Mouse (Mus musculus) midbrain, embryonic 16.5 days (tissue): ENCODE measurements around the gene Ncoa6. TPM values are rescaled to one million over a fixed set of nuclear protein-coding genes. Genes with fewer than 3 reads are reported as not detected.
"Not testable (repeated sequence)": the region's sequence is repeated elsewhere in the genome, so short reads cannot be mapped to it uniquely, and the experiment has no call there.

ENCODE experiments used
- ATAC-seq: fragments of 200-750 bp; cut with Nextera tagmentation; 2 replicates; pipeline ENCODE4 v1.8.0; 2017; ENCODE audit warnings: moderate TSS enrichment
- H3K27ac ChIP-seq: fragments of 300-500 bp; sonication (generic); 2 replicates; pipeline ENCODE4 v1.5.1; 2014; ENCODE audit warnings: mild to moderate bottlenecking, low read length, mixed read lengths
- H3K27me3 ChIP-seq: fragments of 300-500 bp; sonication (generic); 2 replicates; pipeline ENCODE4 v1.6.1; 2014; ENCODE audit warnings: low read depth, low read length, mixed read lengths; ENCODE audit not compliant: control insufficient read depth, insufficient read depth
- H3K36me3 ChIP-seq: fragments of 300-500 bp; sonication (generic); 2 replicates; pipeline ENCODE4 v1.6.1; 2014; ENCODE audit warnings: mild to moderate bottlenecking, low read length, moderate library complexity, mixed read lengths; ENCODE audit not compliant: control insufficient read depth, insufficient read depth
- H3K4me1 ChIP-seq: fragments of 300-500 bp; sonication (generic); 2 replicates; pipeline ENCODE4 v1.6.1; 2014; ENCODE audit warnings: mild to moderate bottlenecking, low read length, mixed read lengths; ENCODE audit not compliant: control insufficient read depth, insufficient read depth
- H3K4me2 ChIP-seq: fragments of 300-500 bp; sonication (generic); 2 replicates; pipeline ENCODE4 v1.6.1; 2014; ENCODE audit warnings: mild to moderate bottlenecking, low read length, mixed read lengths
- H3K4me3 ChIP-seq: fragments of 300-500 bp; sonication (generic); 2 replicates; pipeline ENCODE4 v1.5.1; 2014; ENCODE audit warnings: low read depth, mild to moderate bottlenecking, low read length, moderate library complexity, mixed read lengths
- H3K9ac ChIP-seq: fragments of 300-500 bp; sonication (generic); 2 replicates; pipeline ENCODE4 v1.6.1; 2014; ENCODE audit warnings: low read depth, low read length, mixed read lengths
- H3K9me3 ChIP-seq: fragments of 300-500 bp; sonication (generic); replicated peaks from 2 replicates; pipeline ENCODE4 v1.6.1; 2014; ENCODE audit warnings: mild to moderate bottlenecking, low read length, mixed read lengths; ENCODE audit not compliant: control insufficient read depth, poor library complexity, severe bottlenecking
- WGBS: fragments of 180-500 bp; shearing (Covaris S2); extraction: QIAGEN DNeasy Blood & Tissue Kit; methylation state at CpG from one replicate; pipeline ENCODE4 v1.1.7; 2014; 5-methylcytosine and 5-hydroxymethylcytosine counted together
- polyA plus RNA-seq: library from polyadenylated mRNA; unstranded; fragments of >200 nt; fragmentation: Nextera tagmentation; extraction: Ambion mirVana; gene quantifications from 2 replicates; pipeline ENCODE4 v1.2.1, GENCODE M21; 2015

The Ncoa6 gene
- polyA plus RNA-seq, 1 experiment from 2014 or later, result 22.7 TPM

DNA sequence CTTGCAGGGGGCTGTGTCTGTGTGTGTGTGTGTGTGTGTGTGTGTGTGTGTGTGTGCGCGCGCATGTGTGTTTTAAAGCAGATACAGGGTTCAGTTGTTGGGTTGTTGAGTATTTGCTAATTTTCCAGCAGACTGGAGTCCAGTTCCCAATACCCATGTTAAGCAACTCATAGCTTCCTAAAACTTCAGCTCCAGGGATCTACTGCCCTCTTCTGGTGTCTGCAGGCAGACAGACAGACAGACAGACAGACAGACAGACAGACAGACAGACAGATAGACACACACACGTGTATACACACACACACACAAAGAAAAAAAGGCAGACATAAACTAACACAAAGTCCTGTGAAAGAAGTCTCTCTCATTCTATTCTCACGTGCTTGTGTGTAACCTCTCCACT, 22.4 kb downstream of the Ncoa6 start:
- H3K4me3 ChIP-seq, result no peak overlapping the region
- 81% methylated on average over 5 of the region's 5 CpGs for WGBS
- no peak overlapping the region for H3K4me2 ChIP-seq
- no peak overlapping the region for H3K27ac ChIP-seq
- H3K9me3 ChIP-seq, result no peaks in the 10 kb centered on the region
- no peak overlapping the region for H3K9ac ChIP-seq
- no peaks in the 10 kb centered on the region for H3K27me3 ChIP-seq
- no peaks in the 10 kb centered on the region for H3K4me1 ChIP-seq
- H3K36me3 ChIP-seq, result no peaks in the 10 kb centered on the region; the same call in 1 of the 2 replicates
- ATAC-seq, result no peak

- not testable (repeated sequence) for H3K36me3 ChIP-seq, H3K9me3 ChIP-seq, ATAC-seq, H3K27me3 ChIP-seq, H3K4me2 ChIP-seq, H3K4me1 ChIP-seq, H3K27ac ChIP-seq, H3K9ac ChIP-seq, H3K4me3 ChIP-seq
- WGBS, result 97% methylated on average over 1 of the region's 1 CpGs
Observed at GRCm38 (mm10) chr2:155447906-155448305, 25.8 kb downstream of the Ncoa6 start.

DNA sequence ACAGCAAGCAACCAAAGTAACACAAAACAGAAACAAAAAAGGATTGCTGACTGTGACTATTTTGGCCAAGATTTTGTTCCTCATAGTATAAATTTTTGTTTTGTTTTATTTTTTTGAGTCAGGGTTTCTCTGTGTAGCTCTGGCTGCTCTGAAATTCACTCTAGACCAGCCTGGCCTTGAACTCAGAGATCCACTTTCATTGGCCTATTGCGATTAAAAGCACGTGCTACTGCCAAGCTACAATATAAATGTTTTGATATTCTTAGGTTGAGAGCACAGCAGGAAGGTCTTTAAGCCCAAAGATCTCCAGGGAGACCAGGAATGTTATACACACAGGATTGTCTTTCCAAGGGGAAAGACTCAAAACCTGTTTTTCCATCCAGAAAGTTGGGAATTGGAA, 30.2 kb downstream of the Ncoa6 start:
- Histone ChIP-seq H3K36me3 (no peaks in the 10 kb centered on the region), H3K27me3 (no peaks in the 10 kb centered on the region), H3K4me1 (no peaks in the 10 kb centered on the region), H3K27ac (no peak overlapping the region), H3K4me2 (no peak overlapping the region), H3K9me3 (no peaks in the 10 kb centered on the region), H3K4me3 (no peak overlapping the region), H3K9ac (no peak overlapping the region)
- 44% methylated on average over 2 of the region's 2 CpGs for WGBS
- ATAC-seq, result no peak

DNA sequence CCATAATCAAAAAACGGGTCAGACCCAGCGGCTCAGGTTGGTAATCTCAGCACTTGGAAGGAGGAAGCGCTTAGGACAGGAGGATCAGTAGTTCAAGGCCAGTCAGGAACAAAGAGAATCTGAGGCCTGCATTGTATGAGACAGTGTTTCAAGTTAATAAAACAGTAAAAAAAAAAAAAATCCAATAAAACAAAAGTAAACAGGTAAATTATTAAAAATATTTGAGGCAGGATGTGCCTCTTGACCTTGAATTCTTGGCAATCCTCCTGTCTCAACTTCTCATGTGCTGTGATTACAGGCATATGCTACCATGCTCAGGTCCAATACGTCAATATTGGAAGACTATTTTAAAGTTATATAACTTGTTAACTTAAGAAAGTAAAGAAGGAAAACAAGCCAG, 30.8 kb downstream of the Ncoa6 start:
- no peak for ATAC-seq
- Histone ChIP-seq H3K27ac (no peak overlapping the region), H3K4me2 (no peak overlapping the region), H3K36me3 (no peaks in the 10 kb centered on the region), H3K27me3 (no peaks in the 10 kb centered on the region), H3K9ac (no peak overlapping the region), H3K9me3 (no peaks in the 10 kb centered on the region), H3K4me3 (no peak overlapping the region), H3K4me1 (no peaks in the 10 kb centered on the region)
- WGBS, result 92% methylated on average over 4 of the region's 4 CpGs

- no peak overlapping the region for H3K4me3 ChIP-seq
- no peak overlapping the region for H3K4me2 ChIP-seq
- no peak for ATAC-seq
- H3K4me1 ChIP-seq, result no peaks in the 10 kb centered on the region
- no peaks in the 10 kb centered on the region for H3K9me3 ChIP-seq
- H3K27me3 ChIP-seq, result no peaks in the 10 kb centered on the region
- H3K9ac ChIP-seq, result no peak overlapping the region
- peaks cover 19% of the 10 kb centered on the region for H3K36me3 ChIP-seq
- no peak overlapping the region for H3K27ac ChIP-seq
Observed at GRCm38 (mm10) chr2:155436445-155436844, 37.2 kb downstream of the Ncoa6 start.

DNA sequence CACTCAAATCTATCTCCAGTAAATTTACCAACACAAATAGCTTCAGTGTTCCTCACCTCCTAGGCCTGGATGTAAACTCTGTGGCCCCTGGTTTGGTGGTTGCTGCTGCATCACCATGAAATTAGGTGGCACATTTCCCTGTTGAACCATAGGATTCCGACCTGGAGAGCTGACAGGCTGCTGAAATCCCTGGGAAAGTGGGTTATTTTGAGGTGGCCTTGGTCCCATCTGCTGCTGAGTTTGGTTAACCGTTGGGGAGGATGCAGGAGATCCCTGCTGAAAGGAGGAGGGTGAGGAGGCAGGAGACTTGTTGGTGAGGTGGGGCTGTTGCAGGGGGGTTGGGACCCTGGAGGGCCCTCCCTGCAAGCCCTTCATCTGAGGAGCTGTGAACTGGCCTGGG, 52.8 kb downstream of the Ncoa6 start:
- H3K4me2 ChIP-seq, result no peak overlapping the region
- H3K27ac ChIP-seq, result no peak overlapping the region
- peaks cover 12% of the 10 kb centered on the region; the same call in 1 of the 2 replicates for H3K36me3 ChIP-seq
- no peaks in the 10 kb centered on the region for H3K4me1 ChIP-seq
- no peaks in the 10 kb centered on the region for H3K27me3 ChIP-seq
- no peaks in the 10 kb centered on the region for H3K9me3 ChIP-seq
- H3K4me3 ChIP-seq, result no peak overlapping the region
- WGBS, result 90% methylated on average over 2 of the region's 2 CpGs
- H3K9ac ChIP-seq, result no peak overlapping the region
- no peak for ATAC-seq

GRCm38 (mm10) chr2:155404635-155405034, 69.1 kb downstream of the Ncoa6 start:
- no peaks in the 10 kb centered on the region for H3K9me3 ChIP-seq
- no peak overlapping the region for H3K27ac ChIP-seq
- peaks cover 40% of the 10 kb centered on the region for H3K36me3 ChIP-seq
- no peak overlapping the region for H3K4me2 ChIP-seq
- no peaks in the 10 kb centered on the region for H3K27me3 ChIP-seq
- H3K4me1 ChIP-seq, result no peaks in the 10 kb centered on the region
- H3K9ac ChIP-seq, result no peak overlapping the region
- H3K4me3 ChIP-seq, result no peak overlapping the region
- 98% methylated on average over 1 of the region's 1 CpGs for WGBS
- no peak for ATAC-seq

DNA sequence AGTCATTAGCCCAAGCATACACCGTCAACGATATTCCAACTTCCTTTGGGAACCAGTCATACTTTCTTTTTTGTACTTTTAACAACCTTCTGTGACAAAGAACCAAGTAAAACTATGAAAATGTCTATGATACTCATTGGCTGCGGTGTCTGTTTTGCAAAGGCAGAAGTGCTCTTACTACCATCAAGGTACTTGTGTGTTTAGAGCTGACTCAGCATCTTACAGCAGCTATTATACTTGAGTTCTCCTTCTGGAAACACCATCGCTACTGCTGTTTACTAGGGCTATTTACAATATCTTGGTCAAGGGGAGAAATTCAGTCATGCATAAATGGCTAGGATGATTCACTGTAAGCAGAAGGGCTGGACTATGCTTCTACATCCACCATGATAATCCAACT, 71.8 kb downstream of the Ncoa6 start:
- Histone ChIP-seq H3K4me1 (no peaks in the 10 kb centered on the region), H3K9ac (no peak overlapping the region), H3K9me3 (no peaks in the 10 kb centered on the region), H3K27ac (no peak overlapping the region), H3K27me3 (no peaks in the 10 kb centered on the region), H3K4me2 (no peak overlapping the region), H3K36me3 (peaks cover 33% of the 10 kb centered on the region), H3K4me3 (no peak overlapping the region)
- no peak for ATAC-seq
- WGBS, result 98% methylated on average over 4 of the region's 4 CpGs

DNA sequence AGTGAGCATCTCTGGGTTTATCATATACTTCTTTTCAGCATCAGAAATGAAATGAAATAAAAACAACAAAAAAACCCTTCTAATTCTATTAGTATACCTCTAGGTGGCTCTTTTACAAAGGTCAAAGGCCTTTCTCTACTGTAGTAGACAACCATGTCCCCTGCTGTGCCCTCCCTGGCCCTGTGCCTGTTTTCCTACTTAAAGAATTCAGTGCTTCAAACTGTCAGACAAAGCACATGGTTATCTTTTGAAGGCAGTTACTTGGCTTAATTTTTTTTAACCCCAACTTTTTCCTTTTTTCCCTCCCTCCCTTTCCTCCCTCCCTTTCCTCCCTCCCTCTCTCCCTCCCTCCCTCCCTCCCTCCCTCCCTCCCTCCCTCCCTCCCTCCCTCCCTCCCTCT, 73.4 kb downstream of the Ncoa6 start:
- Histone ChIP-seq H3K27ac (no peak overlapping the region), H3K9me3 (no peaks in the 10 kb centered on the region), H3K4me3 (no peak overlapping the region), H3K27me3 (no peaks in the 10 kb centered on the region), H3K9ac (no peak overlapping the region), H3K36me3 (peaks cover 17% of the 10 kb centered on the region; the same call in 1 of the 2 replicates), H3K4me2 (no peak overlapping the region), H3K4me1 (no peaks in the 10 kb centered on the region)
- no peak for ATAC-seq

- Histone ChIP-seq H3K36me3 (peaks cover 11% of the 10 kb centered on the region; the same call in 1 of the 2 replicates), H3K27ac (no peak overlapping the region), H3K27me3 (no peaks in the 10 kb centered on the region), H3K9ac (no peak overlapping the region), H3K4me3 (no peak overlapping the region), H3K4me2 (no peak overlapping the region), H3K4me1 (no peaks in the 10 kb centered on the region), H3K9me3 (no peaks in the 10 kb centered on the region)
- 90% methylated on average over 5 of the region's 5 CpGs for WGBS
- ATAC-seq, result no peak
Observed at GRCm38 (mm10) chr2:155394586-155394985, 79.1 kb downstream of the Ncoa6 start.
